ENCODE assay signal across 9 mouse cellular contexts in the genomic region with DNA sequence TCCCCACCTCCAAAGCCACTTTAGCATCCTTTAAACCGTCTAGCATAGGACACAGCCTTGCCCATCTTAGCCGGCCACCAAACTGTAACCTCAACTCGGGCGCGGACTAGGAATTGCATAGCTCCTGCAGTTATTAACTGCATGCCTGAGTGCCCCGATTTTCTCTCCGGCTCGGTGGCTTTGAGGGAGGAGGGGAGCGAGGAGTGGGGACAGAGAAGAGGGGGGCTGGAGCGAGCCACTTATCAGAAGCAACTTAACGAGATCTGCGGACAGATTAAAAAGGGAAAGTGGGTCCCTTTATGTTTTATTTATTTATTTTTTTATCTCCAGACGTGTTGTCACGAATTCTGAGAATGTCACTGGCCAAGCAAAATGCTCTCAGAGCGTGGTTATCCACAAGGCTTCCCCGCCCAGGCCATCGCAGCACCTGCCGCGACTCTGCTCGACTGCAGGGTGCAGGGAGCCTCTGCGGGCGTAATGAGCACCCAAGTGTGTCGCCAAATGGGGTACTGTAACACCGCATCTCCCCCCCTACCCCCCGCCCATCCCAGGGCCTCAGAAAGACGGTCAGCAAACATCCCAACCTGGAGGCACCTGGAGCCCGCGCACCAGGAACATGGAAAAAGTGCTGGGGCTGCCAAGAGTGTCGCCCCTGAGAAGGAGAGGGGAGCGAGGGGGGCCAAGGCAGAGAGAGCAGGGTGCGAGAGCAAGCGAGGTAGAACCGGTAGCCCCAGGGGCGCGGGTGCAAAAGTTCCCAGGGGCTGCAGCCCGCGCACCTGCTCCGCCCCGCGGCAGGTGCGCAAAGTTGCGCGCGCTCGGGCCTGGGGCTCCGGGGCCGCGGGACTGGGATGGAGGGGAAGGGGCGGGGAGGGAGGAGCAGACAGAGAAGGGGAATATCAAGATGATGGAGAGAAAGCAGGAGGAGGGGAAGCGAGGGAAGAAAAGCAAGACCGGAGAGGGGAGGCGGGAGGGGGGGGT. TPM values are rescaled to one million over a fixed set of nuclear protein-coding genes. Genes with fewer than 3 reads are reported as not detected.
DNase-seq lines count a peak whose midpoint lies in the region; ATAC-seq and TF ChIP-seq lines count a peak whose summit lies in the region.
"Had no signal": no experiment of that assay in that cellular context is flagged by ENCODE, and none has a peak within 500 bp of the region (broad histone marks: within the 10 kb centered on the region; RNA-seq: fewer than 3 reads in every experiment).

No protein-coding gene starts in this region.

- DNase-seq in heart, adult 11 months: no peak
- peak; percentile 45 for DNase-seq in Muller cell, postnatal 12 days (ENCODE audit: inconsistent ontology term)
- DNase-seq in embryonic facial prominence, embryonic 14.5 days (ENCODE audit: low spot score): no peak
- no peak for DNase-seq in yolk sac, embryonic 10.5 days (ENCODE audit: low spot score)
- no peak for DNase-seq in c-Kit-positive CD71-positive TER-119-positive erythroid progenitor cells, embryonic 14.5 days (ENCODE audit: low spot score)

- peaks cover 8 to 29% of the 10 kb centered on the region in 2 experiments for H3K4me1 ChIP-seq in heart, embryonic 14.5 days (ENCODE audit: control insufficient read depth in 2 of 2, insufficient read depth in 2 of 2, low read length in 2 of 2)
- H3K4me1 ChIP-seq in embryonic facial prominence, embryonic 14.5 days (ENCODE audit: control insufficient read depth, insufficient read depth, low read length): peaks cover 11% of the 10 kb centered on the region
- H3K4me1 ChIP-seq in limb, embryonic 13.5 days: peaks cover 51% of the 10 kb centered on the region
- H3K4me1 ChIP-seq in small intestine, adult 2 months (ENCODE audit: control insufficient read depth, insufficient read depth, insufficient read length, low read length): peaks cover 6% of the 10 kb centered on the region

- no peak for TF ChIP-seq CTCF in small intestine, adult 2 months (IDR thresholded peaks at IDR 0.05; ENCODE audit: extremely low read depth, insufficient read length, insufficient replicate concordance, low read depth, low read length)

- H3K27me3 ChIP-seq in heart, embryonic 14.5 days (ENCODE audit: control insufficient read depth, insufficient read depth, low read length): peaks cover 21% of the 10 kb centered on the region
- peaks cover 50% of the 10 kb centered on the region for H3K27me3 ChIP-seq in embryonic facial prominence, embryonic 14.5 days (replicated peaks; ENCODE audit: control insufficient read depth, insufficient read depth, low read length)
- H3K27me3 ChIP-seq in limb, embryonic 13.5 days: peaks cover 75% of the 10 kb centered on the region
- peaks cover 31% of the 10 kb centered on the region for H3K27me3 ChIP-seq in small intestine, adult 2 months (ENCODE audit: control insufficient read depth, insufficient read depth, low read length)

- no peak overlapping the region for H3K27ac ChIP-seq in heart, embryonic 14.5 days (replicated peaks in 1 of 2; ENCODE audit: control insufficient read depth in 1 of 2, insufficient read depth in 1 of 2, low read depth in 2 of 2, low read length in 2 of 2)
- no peak overlapping the region for H3K27ac ChIP-seq in embryonic facial prominence, embryonic 14.5 days (replicated peaks; ENCODE audit: low read depth, low read length)
- no peak overlapping the region for H3K27ac ChIP-seq in limb, embryonic 13.5 days
- H3K27ac ChIP-seq in small intestine, adult 2 months (ENCODE audit: insufficient read depth, low read depth, low read length): no peak overlapping the region

- TF ChIP-seq POLR2A in small intestine, adult 2 months (IDR thresholded peaks at IDR 0.05; ENCODE audit: low read depth, low read length): no peak

- H3K9ac ChIP-seq in heart, embryonic 14.5 days (ENCODE audit: low read length): peak overlapping the region; percentile 86
- peak overlapping the region; percentile 77 for H3K9ac ChIP-seq in embryonic facial prominence, embryonic 14.5 days (ENCODE audit: low read depth, low read length)
- H3K9ac ChIP-seq in limb, embryonic 13.5 days: peak overlapping the region; percentile 76

- under 1% methylated on average over 51 of the region's 52 CpGs for WGBS in heart, embryonic 14.5 days
- WGBS in embryonic facial prominence, embryonic 14.5 days: 2% methylated on average over 52 of the region's 52 CpGs
- WGBS in limb, embryonic 13.5 days: under 1% methylated on average over 51 of the region's 52 CpGs
- 3% methylated on average over 52 of the region's 52 CpGs for WGBS in small intestine, adult 2 months

- no peak for ATAC-seq in heart, embryonic 14.5 days (ENCODE audit: insufficient number of reproducible peaks, insufficient read depth, low FRiP score, low read depth)
- no peak for ATAC-seq in embryonic facial prominence, embryonic 14.5 days (ENCODE audit: low read depth)
- ATAC-seq in limb, embryonic 13.5 days (ENCODE audit: low FRiP score, low read depth): no peak

- peak overlapping the region; percentile 91 for H3K4me2 ChIP-seq in heart, embryonic 14.5 days (ENCODE audit: low read length)
- H3K4me2 ChIP-seq in embryonic facial prominence, embryonic 14.5 days (ENCODE audit: low read depth, low read length): peak overlapping the region; percentile 76
- peak overlapping the region; percentile 72 for H3K4me2 ChIP-seq in limb, embryonic 13.5 days (replicated peaks)

- no peaks in the 10 kb centered on the region for H3K9me3 ChIP-seq in heart, embryonic 14.5 days (ENCODE audit: control insufficient read depth, low read length)
- no peaks in the 10 kb centered on the region for H3K9me3 ChIP-seq in embryonic facial prominence, embryonic 14.5 days (ENCODE audit: control insufficient read depth, low read length)
- no peaks in the 10 kb centered on the region for H3K9me3 ChIP-seq in limb, embryonic 13.5 days

- peak overlapping the region; percentile 82 to 91 for H3K4me3 ChIP-seq in heart, embryonic 14.5 days (ENCODE audit: control insufficient read depth in 1 of 2, insufficient read depth in 1 of 2, low read depth in 1 of 2, low read length in 2 of 2)
- peak overlapping the region; percentile 83 for H3K4me3 ChIP-seq in embryonic facial prominence, embryonic 14.5 days (ENCODE audit: low read depth, low read length)
- H3K4me3 ChIP-seq in limb, embryonic 13.5 days: peak overlapping the region; percentile 75
- peak overlapping the region; percentile 76 for H3K4me3 ChIP-seq in small intestine, adult 2 months (ENCODE audit: low read depth, low read length)

- H3K36me3 ChIP-seq in heart, embryonic 14.5 days (ENCODE audit: control insufficient read depth, insufficient read depth, low read length): no peaks in the 10 kb centered on the region
- H3K36me3 ChIP-seq in embryonic facial prominence, embryonic 14.5 days (ENCODE audit: control insufficient read depth, insufficient read depth, low read length): no peaks in the 10 kb centered on the region
- no peaks in the 10 kb centered on the region for H3K36me3 ChIP-seq in limb, embryonic 13.5 days
- H3K36me3 ChIP-seq in small intestine, adult 2 months (ENCODE audit: control insufficient read depth, insufficient read depth, low read length): no peaks in the 10 kb centered on the region
- H3K36me3 ChIP-seq: G1E had no signal

RNA-seq across cellular contexts. Expression of a gene that starts 0.9 kb away (rescaled TPM):
- polyA plus RNA-seq in heart, embryonic 14.5 days (2014; fragmentation: Nextera tagmentation; extraction: Ambion mirVana): 6.4 and 7.9 TPM in 2 replicates
- 2.8 and 3.0 TPM in 2 replicates for polyA plus RNA-seq in embryonic facial prominence, embryonic 14.5 days (2014; fragmentation: Nextera tagmentation; extraction: Ambion mirVana)
- polyA plus RNA-seq in limb, embryonic 13.5 days (2015; fragmentation: Nextera tagmentation; extraction: Ambion mirVana): 3.8 and 4.1 TPM in 2 replicates
- 1.7 and 2.6 TPM in 2 replicates for polyA plus RNA-seq in small intestine, adult 2 months (2012; rRNA removed)
- polyA plus RNA-seq: G1E had no signal

RNA-seq across cellular contexts. Expression of a gene that starts 51.8 kb away (rescaled TPM):
- polyA plus RNA-seq in heart, embryonic 14.5 days (2014; fragmentation: Nextera tagmentation; extraction: Ambion mirVana): 10,198 and 10,957 TPM in 2 replicates
- 37.4 and 56.5 TPM in 2 replicates for polyA plus RNA-seq in embryonic facial prominence, embryonic 14.5 days (2014; fragmentation: Nextera tagmentation; extraction: Ambion mirVana)
- 0.61 and 1.0 TPM in 2 replicates for polyA plus RNA-seq in limb, embryonic 13.5 days (2015; fragmentation: Nextera tagmentation; extraction: Ambion mirVana)
- polyA plus RNA-seq in small intestine, adult 2 months (2012; rRNA removed): not detected in 2 replicates
- polyA plus RNA-seq: G1E had no signal

Comparison
In these comparisons a context has a peak if more than half of its experiments do, and no peak if none do; other contexts are left out.
1. RNA of a gene that starts 51.8 kb away (polyA plus RNA-seq): 10,198 to 10,957 TPM in heart, embryonic 14.5 days; 37.4 to 56.5 TPM in embryonic facial prominence, embryonic 14.5 days, 0.61 to 1.0 TPM in limb, embryonic 13.5 days and not detected in small intestine, adult 2 months; every median in the first group is over 100 times any median in the second.
2. Peak in every context shown above with its lines, with median percentiles within 50 percentile points of each other: H3K4me2 ChIP-seq, H3K4me3 ChIP-seq and H3K9ac ChIP-seq.